Mouse (Mus musculus): ENCODE results near the gene Gm11939. TPM values are rescaled to one million over a fixed set of nuclear protein-coding genes. Genes with fewer than 3 reads are reported as not detected.
A peak's percentile ranks its signal among the peaks of the same experiment; 100 is the strongest.
"Not testable (repeated sequence)": the region's sequence is repeated elsewhere in the genome, so short reads cannot be mapped to it uniquely, and the experiment has no call there.

Gene Gm11939
- polyA plus RNA-seq (2015; fragmentation: Nextera tagmentation; extraction: Ambion mirVana): not detected in 2 replicates

GRCm38 (mm10) chr11:99559366-99559765 is at the start of gene Gm11939:
Gene Gm11939, minus strand, starts transcription at chr11:99559466.
- Histone ChIP-seq H3K9me3 (no peaks in the 10 kb centered on the region), H3K27ac (no peak within 1 kb of the TSS), H3K4me3 (no peak within 1 kb of the TSS), H3K36me3 (no peaks in the 10 kb centered on the region), H3K9ac (no peak within 1 kb of the TSS), H3K27me3 (no peaks in the 10 kb centered on the region), H3K4me1 (no peaks in the 10 kb centered on the region), H3K4me2 (no peak within 1 kb of the TSS)
- 79% methylated on average over 9 of the region's 9 CpGs for WGBS
- no peak for ATAC-seq (ENCODE audit: borderline replicate concordance, extremely low read depth, low FRiP score, low TSS enrichment)

- H3K4me1 ChIP-seq; H3K27me3 ChIP-seq; H3K9ac ChIP-seq; H3K4me3 ChIP-seq; ATAC-seq (ENCODE audit: borderline replicate concordance, extremely low read depth, low FRiP score, low TSS enrichment); H3K4me2 ChIP-seq; H3K9me3 ChIP-seq; H3K36me3 ChIP-seq; H3K27ac ChIP-seq: not testable (repeated sequence)
- 63% methylated on average over 1 of the region's 1 CpGs for WGBS
Observed at GRCm38 (mm10) chr11:99603208-99603607, 43.9 kb upstream of the Gm11939 start, which contains the start of gene Gm11938. Gene Gm11938, minus strand, starts transcription at chr11:99603308.

DNA sequence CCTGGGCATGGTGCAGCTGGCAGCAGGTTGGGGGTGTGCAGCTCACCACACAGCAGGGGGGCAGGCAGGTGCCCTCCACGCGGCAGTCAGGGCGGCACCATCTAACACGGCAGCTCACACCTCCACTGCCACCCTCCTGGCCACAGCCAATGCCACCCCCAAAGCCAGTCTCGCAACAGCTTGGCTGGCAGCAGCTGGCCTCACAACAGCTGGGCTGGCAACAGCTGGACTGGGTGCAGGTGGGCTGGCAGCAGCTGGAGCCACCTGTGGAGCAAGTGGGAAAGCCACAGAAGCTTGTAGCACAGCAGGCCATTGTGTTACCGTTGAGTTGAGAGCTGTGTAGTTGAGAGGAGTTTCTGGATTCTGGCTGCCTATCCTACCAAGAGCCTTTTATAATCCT is 38.5 kb upstream of the Gm11939 start, which contains the start of gene Krtap9-3:
Gene Krtap9-3, minus strand, starts transcription at position 364 of the 400 bp plus-strand sequence.
- H3K9ac ChIP-seq; H3K27me3 ChIP-seq; H3K4me1 ChIP-seq; H3K36me3 ChIP-seq; ATAC-seq (ENCODE audit: borderline replicate concordance, extremely low read depth, low FRiP score, low TSS enrichment); H3K4me3 ChIP-seq; H3K9me3 ChIP-seq; H3K4me2 ChIP-seq; H3K27ac ChIP-seq: not testable (repeated sequence)
- WGBS: 67% methylated on average over 6 of the region's 6 CpGs

GRCm38 (mm10) chr11:99590981-99591380 is 31.7 kb upstream of the Gm11939 start, which contains the start of gene Krtap1-3:
Gene Krtap1-3, minus strand, starts transcription at chr11:99591339.
- ATAC-seq (ENCODE audit: borderline replicate concordance, extremely low read depth, low FRiP score, low TSS enrichment): no peak
- H3K36me3 ChIP-seq: no peaks in the 10 kb centered on the region
- no peaks in the 10 kb centered on the region for H3K27me3 ChIP-seq
- no peak within 1 kb of the TSS for H3K4me2 ChIP-seq
- WGBS: 83% methylated on average over 6 of the region's 6 CpGs
- no peak within 1 kb of the TSS for H3K4me3 ChIP-seq
- no peaks in the 10 kb centered on the region for H3K9me3 ChIP-seq
- H3K27ac ChIP-seq: no peak within 1 kb of the TSS
- H3K4me1 ChIP-seq: no peaks in the 10 kb centered on the region
- no peak within 1 kb of the TSS for H3K9ac ChIP-seq

DNA sequence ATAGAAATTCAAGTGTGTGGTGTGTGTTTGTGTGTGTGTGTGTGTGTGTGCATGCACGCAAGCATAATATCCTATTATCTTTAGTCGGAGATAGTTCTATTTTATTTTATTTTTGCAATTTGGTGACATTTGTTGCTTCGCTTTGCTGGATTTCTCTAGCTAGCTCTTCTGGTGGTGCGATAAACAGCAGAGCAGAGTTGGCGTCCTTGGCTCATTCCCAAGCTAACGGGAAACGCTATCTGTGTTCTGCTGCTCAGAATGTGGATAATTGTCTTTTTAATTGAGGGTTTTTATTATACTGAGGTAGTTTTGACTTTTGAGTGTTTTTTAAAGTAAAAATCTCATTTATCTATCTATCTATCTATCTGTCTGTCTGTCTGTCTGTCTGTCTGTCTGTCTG is 25.8 kb upstream of the Gm11939 start:
- no peak overlapping the region for H3K4me2 ChIP-seq
- ATAC-seq (ENCODE audit: borderline replicate concordance, extremely low read depth, low FRiP score, low TSS enrichment): no peak
- no peak overlapping the region for H3K27ac ChIP-seq
- H3K36me3 ChIP-seq: no peaks in the 10 kb centered on the region
- H3K4me1 ChIP-seq: no peaks in the 10 kb centered on the region
- WGBS: 70% methylated on average over 7 of the region's 7 CpGs
- H3K9ac ChIP-seq: no peak overlapping the region
- H3K9me3 ChIP-seq: no peaks in the 10 kb centered on the region
- no peaks in the 10 kb centered on the region for H3K27me3 ChIP-seq
- no peak overlapping the region for H3K4me3 ChIP-seq

DNA sequence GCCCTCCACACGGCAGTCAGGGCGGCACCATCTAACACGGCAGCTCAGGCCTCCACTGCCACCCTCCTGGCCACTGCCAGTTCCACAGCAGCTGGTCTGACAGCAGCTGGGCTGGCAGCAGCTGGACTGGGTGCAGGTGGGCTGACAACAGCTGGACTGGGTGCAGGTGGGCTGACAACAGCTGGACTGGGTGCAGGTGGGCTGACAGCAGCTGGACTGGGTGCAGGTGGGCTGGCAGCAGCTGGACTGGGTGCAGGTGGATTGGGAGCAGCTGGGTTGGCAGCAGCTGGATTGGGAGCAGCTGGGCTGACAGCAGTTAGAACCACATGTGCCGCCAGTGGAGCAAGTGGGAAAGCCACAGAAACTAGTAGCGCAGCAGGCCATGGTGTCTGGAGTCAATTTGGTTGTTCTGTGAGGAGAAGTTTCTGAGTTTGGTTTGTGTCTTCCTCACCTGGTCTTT is 24.0 kb upstream of the Gm11939 start, which contains the start of gene Krtap1-4:
Gene Krtap1-4, minus strand, starts transcription at position 410 of the 460 bp plus-strand sequence.
- WGBS: 75% methylated on average over 5 of the region's 5 CpGs
- Histone ChIP-seq H3K9ac (no peak within 1 kb of the TSS), H3K4me3 (no peak within 1 kb of the TSS), H3K27me3 (no peaks in the 10 kb centered on the region), H3K4me2 (no peak within 1 kb of the TSS), H3K4me1 (no peaks in the 10 kb centered on the region), H3K9me3 (no peaks in the 10 kb centered on the region), H3K36me3 (no peaks in the 10 kb centered on the region), H3K27ac (no peak within 1 kb of the TSS)
- ATAC-seq (ENCODE audit: borderline replicate concordance, extremely low read depth, low FRiP score, low TSS enrichment): no peak

GRCm38 (mm10) chr11:99581564-99581963 is 22.3 kb upstream of the Gm11939 start:
- no peak overlapping the region for H3K4me2 ChIP-seq
- ATAC-seq (ENCODE audit: borderline replicate concordance, extremely low read depth, low FRiP score, low TSS enrichment): no peak
- 59% methylated on average over 6 of the region's 6 CpGs for WGBS
- no peak overlapping the region for H3K4me3 ChIP-seq
- no peaks in the 10 kb centered on the region for H3K36me3 ChIP-seq
- H3K9me3 ChIP-seq: no peaks in the 10 kb centered on the region
- no peaks in the 10 kb centered on the region for H3K27me3 ChIP-seq
- H3K27ac ChIP-seq: no peak overlapping the region
- H3K9ac ChIP-seq: no peak overlapping the region
- no peaks in the 10 kb centered on the region for H3K4me1 ChIP-seq

GRCm38 (mm10) chr11:99581051-99581450 is 21.8 kb upstream of the Gm11939 start:
- no peaks in the 10 kb centered on the region for H3K9me3 ChIP-seq
- 73% methylated on average over 5 of the region's 5 CpGs for WGBS
- no peak overlapping the region for H3K4me2 ChIP-seq
- H3K27ac ChIP-seq: no peak overlapping the region
- ATAC-seq (ENCODE audit: borderline replicate concordance, extremely low read depth, low FRiP score, low TSS enrichment): no peak
- no peaks in the 10 kb centered on the region for H3K4me1 ChIP-seq
- no peaks in the 10 kb centered on the region for H3K27me3 ChIP-seq
- H3K9ac ChIP-seq: no peak overlapping the region
- H3K36me3 ChIP-seq: no peaks in the 10 kb centered on the region
- H3K4me3 ChIP-seq: no peak overlapping the region

DNA sequence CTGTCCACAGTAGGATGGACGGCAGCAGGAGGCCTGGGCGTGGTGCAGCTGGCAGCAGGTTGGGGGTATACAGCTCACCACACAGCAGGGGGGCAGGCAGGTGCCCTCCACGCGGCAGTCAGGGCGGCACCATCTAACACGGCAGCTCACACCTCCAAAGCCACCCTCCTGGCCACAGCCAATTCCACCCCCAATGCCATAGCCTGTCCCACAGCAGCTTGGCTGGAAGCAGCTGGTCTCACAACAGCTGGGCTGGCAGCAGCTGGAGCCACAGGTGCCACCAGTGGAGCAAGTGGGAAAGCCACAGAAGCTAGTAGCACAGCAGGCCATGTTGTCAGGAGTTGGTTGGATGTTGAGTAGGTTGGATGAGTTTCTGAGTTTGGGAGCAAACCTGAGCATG is 21.4 kb upstream of the Gm11939 start, which contains the start of gene Krtap1-5:
Gene Krtap1-5, minus strand, starts transcription at position 381 of the 400 bp plus-strand sequence.
- WGBS: 87% methylated on average over 6 of the region's 6 CpGs
- Histone ChIP-seq H3K4me2 (no peak within 1 kb of the TSS), H3K27ac (no peak within 1 kb of the TSS), H3K36me3 (no peaks in the 10 kb centered on the region), H3K9me3 (no peaks in the 10 kb centered on the region), H3K4me1 (no peaks in the 10 kb centered on the region), H3K9ac (no peak within 1 kb of the TSS), H3K27me3 (no peaks in the 10 kb centered on the region), H3K4me3 (no peak within 1 kb of the TSS)
- no peak for ATAC-seq (ENCODE audit: borderline replicate concordance, extremely low read depth, low FRiP score, low TSS enrichment)

DNA sequence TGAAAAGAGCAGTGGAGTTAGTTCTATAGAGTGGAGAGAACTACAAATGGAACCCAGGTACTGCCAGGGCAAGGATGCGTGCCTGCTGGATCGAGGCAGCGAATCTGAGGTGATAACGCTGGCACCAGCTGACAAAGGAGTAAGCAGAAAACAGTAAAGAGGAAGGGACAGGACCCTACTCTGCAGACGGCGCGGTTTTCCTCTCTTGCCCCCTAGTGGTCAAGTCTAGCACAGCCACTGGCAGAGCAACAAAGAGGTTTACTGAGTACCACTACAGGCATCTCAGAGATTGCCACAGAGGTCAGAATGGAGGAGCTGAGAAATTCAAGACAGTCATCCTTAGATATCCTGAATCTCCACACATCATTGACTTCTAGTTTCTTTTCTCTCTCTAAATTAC is 14.8 kb upstream of the Gm11939 start:
- Histone ChIP-seq H3K4me3 (no peak overlapping the region), H3K27me3 (no peaks in the 10 kb centered on the region), H3K27ac (no peak overlapping the region), H3K4me2 (peak overlapping the region; percentile 40; the same call in 1 of the 2 replicates), H3K36me3 (no peaks in the 10 kb centered on the region), H3K9ac (0 out of 2 replicates have a peak overlapping the region, but pooled peaks have one; percentile 14), H3K4me1 (0 out of 2 replicates have a peak, but pooled peaks cover 2% of the 10 kb centered on the region), H3K9me3 (no peaks in the 10 kb centered on the region)
- ATAC-seq (ENCODE audit: borderline replicate concordance, extremely low read depth, low FRiP score, low TSS enrichment): peak; percentile 74; the same call in 1 of the 2 replicates
- WGBS: 2% methylated on average over 7 of the region's 7 CpGs

DNA sequence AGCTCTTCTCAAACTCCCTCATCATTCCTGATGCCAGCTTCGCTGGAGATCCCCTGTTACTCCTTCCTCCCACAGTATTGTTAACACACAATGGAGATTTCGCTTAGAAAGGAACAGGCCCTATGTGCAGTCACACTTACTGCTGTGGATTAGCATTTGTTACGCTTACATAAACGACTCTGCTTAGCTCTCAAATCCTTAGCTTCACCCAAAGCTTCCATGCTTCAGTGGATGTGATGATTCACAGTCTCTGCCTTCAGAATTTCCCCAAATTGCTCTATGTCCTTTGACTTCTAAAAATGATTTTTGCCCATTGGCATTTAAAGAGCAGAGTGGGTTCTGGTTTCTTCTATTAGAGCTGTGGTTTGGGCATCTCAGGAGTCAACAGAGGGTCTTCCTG is 13.9 kb upstream of the Gm11939 start:
- H3K9me3 ChIP-seq: no peaks in the 10 kb centered on the region
- H3K9ac ChIP-seq: no peak overlapping the region
- WGBS: 54% methylated on average over 4 of the region's 4 CpGs

DNA sequence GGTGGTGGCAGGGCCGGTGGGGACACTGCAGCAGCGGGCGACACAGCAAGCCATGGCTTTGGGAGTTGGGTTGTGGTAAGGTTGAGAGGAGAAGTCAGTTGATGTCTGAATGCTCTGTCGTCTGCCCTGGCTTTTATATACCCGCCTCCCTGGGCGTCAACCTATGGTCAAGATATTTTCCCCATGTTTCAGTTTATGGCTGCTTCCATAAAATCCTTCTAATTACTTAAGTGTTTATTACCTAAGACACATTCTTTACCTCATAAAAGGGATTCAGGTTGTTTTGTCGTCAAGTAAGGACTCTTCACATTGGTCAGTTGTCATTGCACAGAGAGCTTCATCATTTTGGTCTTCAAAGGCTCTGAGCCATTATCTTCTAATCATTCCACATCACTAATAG is 7.3 kb upstream of the Gm11939 start, which contains the start of gene Krtap3-1:
Gene Krtap3-1, minus strand, starts transcription at position 101 of the 400 bp plus-strand sequence.
- Histone ChIP-seq H3K36me3 (no peaks in the 10 kb centered on the region), H3K27me3 (no peaks in the 10 kb centered on the region), H3K9ac (no peak within 1 kb of the TSS), H3K4me2 (no peak within 1 kb of the TSS), H3K9me3 (no peaks in the 10 kb centered on the region), H3K4me3 (no peak within 1 kb of the TSS), H3K27ac (no peak within 1 kb of the TSS), H3K4me1 (no peaks in the 10 kb centered on the region)
- WGBS: 88% methylated on average over 7 of the region's 7 CpGs
- ATAC-seq (ENCODE audit: borderline replicate concordance, extremely low read depth, low FRiP score, low TSS enrichment): no peak

More for the DNA sequence above, 13.9 kb upstream of the Gm11939 start:
- Histone ChIP-seq H3K4me3 (no peak overlapping the region), H3K27ac (no peak overlapping the region), H3K36me3 (no peaks in the 10 kb centered on the region), H3K27me3 (no peaks in the 10 kb centered on the region), H3K4me1 (0 out of 2 replicates have a peak, but pooled peaks cover 2% of the 10 kb centered on the region), H3K4me2 (no peak overlapping the region)
- no peak for ATAC-seq (ENCODE audit: borderline replicate concordance, extremely low read depth, low FRiP score, low TSS enrichment)

All from lung, embryonic 15.5 days (tissue).